Mouse (Mus musculus): ENCODE data around the gene Dbndd1. TPM values are rescaled to one million over a fixed set of nuclear protein-coding genes. Genes with fewer than 3 reads are reported as not detected.

The Dbndd1 gene
- polyA plus RNA-seq, 1 experiment = 0.16 TPM

- WGBS = 86% methylated on average over 9 of the region's 9 CpGs
- peaks cover 31% of the 10 kb centered on the region for H3K36me3 ChIP-seq (ENCODE audit: control insufficient read depth, insufficient read depth, low read length)
- TF ChIP-seq CTCF (IDR thresholded peaks at IDR 0.05; ENCODE audit: extremely low read depth, insufficient read length, insufficient replicate concordance, low read depth, low read length) = no peak
- TF ChIP-seq POLR2A (IDR thresholded peaks at IDR 0.05; ENCODE audit: low read depth, low read length) = no peak
- no peak overlapping the region for H3K4me3 ChIP-seq (ENCODE audit: low read depth, low read length)
- H3K4me1 ChIP-seq (ENCODE audit: control insufficient read depth, insufficient read depth, insufficient read length, low read length) = no peaks in the 10 kb centered on the region; the same call in 1 of the 2 replicates
- H3K27ac ChIP-seq (ENCODE audit: insufficient read depth, low read depth, low read length) = no peak overlapping the region
- H3K27me3 ChIP-seq (ENCODE audit: control insufficient read depth, insufficient read depth, low read length) = no peaks in the 10 kb centered on the region
These were observed 9.6 kb downstream of the Dbndd1 start for GRCm38 (mm10) chr8:123505695-123506094.

DNA sequence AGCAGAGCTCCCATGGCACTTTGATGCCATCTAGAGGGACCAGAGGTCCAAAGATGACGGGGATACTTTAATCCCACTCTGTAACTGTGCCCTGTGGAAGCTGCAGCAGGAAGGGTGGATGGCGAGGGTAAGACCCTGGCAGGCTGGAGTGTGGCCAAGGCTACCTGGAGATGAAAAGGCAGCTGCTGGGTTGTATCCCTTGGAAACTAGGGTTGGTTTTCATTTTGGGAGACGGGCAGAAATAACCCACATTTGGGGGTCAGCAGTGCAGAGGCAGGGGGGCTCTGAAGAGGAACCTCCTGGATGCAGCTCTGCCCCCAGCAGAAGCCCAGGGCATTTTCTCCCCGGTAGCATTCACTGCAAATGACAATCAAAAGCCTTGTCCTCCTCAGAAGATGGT lies 10.0 kb downstream of the Dbndd1 start:
- TF ChIP-seq CTCF (IDR thresholded peaks at IDR 0.05; ENCODE audit: extremely low read depth, insufficient read length, insufficient replicate concordance, low read depth, low read length) = no peak
- no peak for TF ChIP-seq POLR2A (IDR thresholded peaks at IDR 0.05; ENCODE audit: low read depth, low read length)

DNA sequence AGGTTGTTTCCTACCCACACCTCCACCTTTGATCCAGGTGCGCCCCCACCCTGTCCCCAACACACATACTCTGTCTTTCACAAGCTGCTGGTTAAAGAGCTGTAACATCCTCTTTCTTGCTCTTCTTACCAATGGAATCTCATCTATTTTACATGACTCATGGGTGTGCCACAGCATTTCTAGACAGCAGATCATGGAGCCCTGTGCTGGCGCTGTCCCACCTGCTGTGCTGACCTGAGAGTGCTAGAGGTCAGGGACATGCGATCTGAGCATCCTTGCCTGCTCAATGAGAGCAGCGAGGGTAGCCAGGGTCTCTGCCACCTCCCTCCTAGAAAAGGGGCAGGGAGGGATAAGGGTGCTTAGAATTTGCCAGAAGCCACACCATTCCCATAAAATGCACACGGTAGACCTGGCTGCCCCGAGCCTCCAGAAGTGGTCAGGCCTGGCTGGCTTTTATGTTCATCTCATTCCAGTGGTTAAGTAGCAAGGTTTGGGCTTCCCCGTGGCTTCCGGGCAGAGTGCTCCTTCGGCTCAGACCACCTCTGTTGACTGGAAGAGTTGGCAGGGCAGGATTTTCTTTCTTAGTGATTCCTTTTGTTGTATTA lies 10.6 kb downstream of the Dbndd1 start:
- H3K4me3 ChIP-seq (ENCODE audit: low read depth, low read length) = no peak overlapping the region
- no peak overlapping the region for H3K27ac ChIP-seq (ENCODE audit: insufficient read depth, low read depth, low read length)
- H3K36me3 ChIP-seq (ENCODE audit: control insufficient read depth, insufficient read depth, low read length) = peaks cover 35% of the 10 kb centered on the region
- WGBS = 92% methylated on average over 9 of the region's 9 CpGs
- no peaks in the 10 kb centered on the region; the same call in 1 of the 2 replicates for H3K4me1 ChIP-seq (ENCODE audit: control insufficient read depth, insufficient read depth, insufficient read length, low read length)
- TF ChIP-seq CTCF (IDR thresholded peaks at IDR 0.05; ENCODE audit: extremely low read depth, insufficient read length, insufficient replicate concordance, low read depth, low read length) = no peak
- no peak for TF ChIP-seq POLR2A (IDR thresholded peaks at IDR 0.05; ENCODE audit: low read depth, low read length)
- no peaks in the 10 kb centered on the region for H3K27me3 ChIP-seq (ENCODE audit: control insufficient read depth, insufficient read depth, low read length)

More for the DNA sequence above, 10.0 kb downstream of the Dbndd1 start:
- Histone ChIP-seq H3K4me1 (ENCODE audit: control insufficient read depth, insufficient read depth, insufficient read length, low read length) (no peaks in the 10 kb centered on the region; the same call in 1 of the 2 replicates), H3K36me3 (ENCODE audit: control insufficient read depth, insufficient read depth, low read length) (peaks cover 31% of the 10 kb centered on the region), H3K27ac (ENCODE audit: insufficient read depth, low read depth, low read length) (no peak overlapping the region), H3K27me3 (ENCODE audit: control insufficient read depth, insufficient read depth, low read length) (no peaks in the 10 kb centered on the region), H3K4me3 (ENCODE audit: low read depth, low read length) (no peak overlapping the region)
- whole genome bisulfite sequencing = 87% methylated on average over 4 of the region's 4 CpGs

GRCm38 (mm10) chr8:123503801-123504467 lies 11.3 kb downstream of the Dbndd1 start:
- Histone ChIP-seq H3K4me3 (ENCODE audit: low read depth, low read length) (no peak overlapping the region), H3K4me1 (ENCODE audit: control insufficient read depth, insufficient read depth, insufficient read length, low read length) (no peaks in the 10 kb centered on the region; the same call in 1 of the 2 replicates), H3K27me3 (ENCODE audit: control insufficient read depth, insufficient read depth, low read length) (no peaks in the 10 kb centered on the region), H3K36me3 (ENCODE audit: control insufficient read depth, insufficient read depth, low read length) (peaks cover 38% of the 10 kb centered on the region), H3K27ac (ENCODE audit: insufficient read depth, low read depth, low read length) (no peak overlapping the region)
- 96% methylated on average over 6 of the region's 6 CpGs for WGBS
- TF ChIP-seq CTCF (IDR thresholded peaks at IDR 0.05; ENCODE audit: extremely low read depth, insufficient read length, insufficient replicate concordance, low read depth, low read length) (no peak), POLR2A (IDR thresholded peaks at IDR 0.05; ENCODE audit: low read depth, low read length) (no peak)

GRCm38 (mm10) chr8:123502192-123502591 lies 13.1 kb downstream of the Dbndd1 start:
- H3K4me1 ChIP-seq (ENCODE audit: control insufficient read depth, insufficient read depth, insufficient read length, low read length) = no peaks in the 10 kb centered on the region; the same call in 1 of the 2 replicates
- H3K27me3 ChIP-seq (ENCODE audit: control insufficient read depth, insufficient read depth, low read length) = no peaks in the 10 kb centered on the region
- H3K4me3 ChIP-seq (ENCODE audit: low read depth, low read length) = no peak overlapping the region
- TF ChIP-seq CTCF (IDR thresholded peaks at IDR 0.05; ENCODE audit: extremely low read depth, insufficient read length, insufficient replicate concordance, low read depth, low read length) (no peak), POLR2A (IDR thresholded peaks at IDR 0.05; ENCODE audit: low read depth, low read length) (no peak)
- H3K36me3 ChIP-seq (ENCODE audit: control insufficient read depth, insufficient read depth, low read length) = peaks cover 45% of the 10 kb centered on the region
- no peak overlapping the region for H3K27ac ChIP-seq (ENCODE audit: insufficient read depth, low read depth, low read length)
- WGBS = 83% methylated on average over 5 of the region's 5 CpGs

DNA sequence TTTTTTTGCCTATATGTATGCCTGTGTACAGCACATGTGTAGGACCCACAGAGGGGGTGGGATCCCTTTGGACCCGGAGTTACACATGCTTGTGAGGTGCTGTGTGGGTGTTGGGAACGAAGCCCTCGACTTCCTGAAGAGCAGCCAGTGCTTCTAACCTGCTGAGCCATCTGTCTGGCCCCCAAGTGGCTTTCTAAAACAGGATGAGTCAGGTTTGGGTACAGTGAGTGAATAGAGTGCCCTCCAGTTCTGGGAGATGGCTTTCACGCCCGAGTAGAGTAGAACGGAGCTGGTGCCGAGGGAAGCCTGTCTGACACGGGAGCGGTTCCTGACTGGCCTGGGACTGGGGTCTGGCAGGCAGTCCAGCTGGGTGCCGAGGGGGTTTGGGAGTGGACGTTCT lies 15.7 kb downstream of the Dbndd1 start:
- H3K4me1 ChIP-seq (ENCODE audit: control insufficient read depth, insufficient read depth, insufficient read length, low read length) = no peaks in the 10 kb centered on the region
- H3K27me3 ChIP-seq (ENCODE audit: control insufficient read depth, insufficient read depth, low read length) = no peaks in the 10 kb centered on the region
- no peak for TF ChIP-seq CTCF (IDR thresholded peaks at IDR 0.05; ENCODE audit: extremely low read depth, insufficient read length, insufficient replicate concordance, low read depth, low read length)
- TF ChIP-seq POLR2A (IDR thresholded peaks at IDR 0.05; ENCODE audit: low read depth, low read length) = no peak
- H3K27ac ChIP-seq (ENCODE audit: insufficient read depth, low read depth, low read length) = no peak overlapping the region
- no peak overlapping the region for H3K4me3 ChIP-seq (ENCODE audit: low read depth, low read length)
- peaks cover 61% of the 10 kb centered on the region for H3K36me3 ChIP-seq (ENCODE audit: control insufficient read depth, insufficient read depth, low read length)
- WGBS = 92% methylated on average over 11 of the region's 11 CpGs

- no peaks in the 10 kb centered on the region for H3K4me1 ChIP-seq (ENCODE audit: control insufficient read depth, insufficient read depth, insufficient read length, low read length)
- no peak overlapping the region for H3K4me3 ChIP-seq (ENCODE audit: low read depth, low read length)
- WGBS = 85% methylated on average over 11 of the region's 11 CpGs
- H3K27ac ChIP-seq (ENCODE audit: insufficient read depth, low read depth, low read length) = no peak overlapping the region
- no peaks in the 10 kb centered on the region for H3K27me3 ChIP-seq (ENCODE audit: control insufficient read depth, insufficient read depth, low read length)
- peaks cover 64% of the 10 kb centered on the region for H3K36me3 ChIP-seq (ENCODE audit: control insufficient read depth, insufficient read depth, low read length)
- no peak for TF ChIP-seq CTCF (IDR thresholded peaks at IDR 0.05; ENCODE audit: extremely low read depth, insufficient read length, insufficient replicate concordance, low read depth, low read length)
- TF ChIP-seq POLR2A (IDR thresholded peaks at IDR 0.05; ENCODE audit: low read depth, low read length) = no peak
These were observed 16.3 kb downstream of the Dbndd1 start for GRCm38 (mm10) chr8:123498963-123499362.
